Mouse (Mus musculus) adrenal gland, postnatal 25 days (tissue): ENCODE results near the gene Exoc3l2. TPM values are rescaled to one million over a fixed set of nuclear protein-coding genes. Genes with fewer than 3 reads are reported as not detected.

Experiments
- DNase-seq: peaks from one replicate; pipeline ENCODE4 v3.0.0; 2021; ENCODE audit warnings: mixed read lengths
- total RNA-seq: library from RNA; stranded (reverse); gene quantifications from 2 replicates; pipeline ENCODE4 v1.2.3, GENCODE M21; 2021

Gene Exoc3l2
- total RNA-seq, 1 experiment from 2014 or later: 38.0 TPM

DNA sequence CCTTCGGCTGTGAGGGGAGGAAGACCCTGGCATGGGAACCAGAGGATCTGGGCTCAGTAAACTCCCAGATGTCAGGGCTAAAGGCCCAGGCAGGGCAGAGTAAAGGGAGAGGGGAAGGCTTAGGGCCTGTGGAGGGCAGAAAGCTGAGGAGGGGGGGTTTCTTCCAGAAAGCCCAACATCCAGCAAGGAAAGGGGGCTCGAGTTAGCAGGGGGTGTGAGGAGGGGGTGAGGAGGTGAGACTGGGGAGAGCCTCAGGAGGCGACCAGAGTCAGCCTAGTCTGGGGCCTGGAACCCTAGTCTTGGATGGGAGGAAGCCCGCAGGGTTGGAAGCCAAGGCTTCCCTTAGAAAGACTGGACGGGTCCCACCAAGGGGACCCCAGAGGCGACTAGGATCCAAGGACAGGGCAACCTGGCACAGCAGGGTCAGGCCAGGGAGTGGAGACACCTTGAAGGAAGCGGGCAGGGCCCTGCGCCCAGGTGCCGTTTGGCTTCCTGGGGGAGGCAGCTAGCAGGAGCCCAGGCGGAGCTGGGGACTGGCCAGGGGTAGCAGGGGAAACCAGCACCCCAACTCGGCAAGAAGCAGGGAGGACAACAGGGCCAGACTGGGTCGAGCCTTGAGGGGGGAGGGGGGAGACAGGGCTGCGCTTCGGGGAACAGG, 5.6 kb upstream of the Exoc3l2 start:
- DNase-seq: peak; percentile 24

DNA sequence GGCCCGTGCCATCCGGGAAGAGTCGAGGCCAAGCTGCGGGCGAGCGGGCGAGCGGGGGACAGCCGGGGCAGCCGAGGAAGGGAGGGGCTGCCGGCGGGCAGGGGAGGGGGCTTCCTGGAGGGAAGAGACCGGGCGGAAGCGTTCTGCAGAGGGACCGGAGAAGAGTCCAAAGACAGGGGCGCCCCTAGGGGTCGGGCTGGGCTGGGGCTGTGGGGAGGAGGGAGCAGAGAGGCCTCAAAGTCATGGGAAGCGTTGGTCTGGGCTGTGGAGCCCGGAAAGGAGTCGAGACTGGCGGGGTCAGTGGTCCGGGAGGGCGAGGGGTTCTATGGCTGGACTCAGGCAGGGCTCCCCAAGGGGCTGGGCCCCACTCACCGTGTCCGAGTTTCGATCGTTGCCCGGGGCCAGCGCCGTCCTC, 5.1 kb upstream of the Exoc3l2 start:
- DNase-seq: peak; percentile 60

DNA sequence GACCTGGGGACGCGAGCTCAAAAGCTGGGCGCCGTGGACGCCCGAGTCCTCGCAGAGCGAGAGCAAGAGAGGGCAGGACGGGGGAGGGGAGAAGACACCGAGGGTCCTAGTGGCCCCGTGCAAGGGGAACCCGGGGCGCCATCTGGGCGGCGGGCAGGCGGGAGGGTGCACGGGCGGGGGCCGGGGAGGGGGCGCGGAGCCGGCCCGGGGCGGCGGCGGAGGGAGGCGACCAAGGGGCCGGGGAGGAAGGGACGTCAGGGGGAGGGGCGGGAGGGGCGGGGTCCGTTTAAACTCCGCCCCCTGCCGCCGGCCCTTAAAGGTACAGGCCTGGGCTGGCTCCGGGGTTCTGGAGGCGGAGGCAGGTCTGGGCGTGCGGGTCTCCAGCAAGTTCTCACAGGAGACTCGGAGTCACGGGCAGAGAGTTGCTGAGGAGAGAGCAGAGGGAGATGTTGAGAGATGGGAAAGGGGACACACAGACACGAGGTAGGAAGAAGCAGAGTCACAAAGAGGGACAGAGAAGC, 4.5 kb upstream of the Exoc3l2 start, which contains the start of gene Mark4:
Gene Mark4 (minus strand): TSS at position 231 of the 521 bp plus-strand sequence.
- DNase-seq: peak; percentile 85

DNA sequence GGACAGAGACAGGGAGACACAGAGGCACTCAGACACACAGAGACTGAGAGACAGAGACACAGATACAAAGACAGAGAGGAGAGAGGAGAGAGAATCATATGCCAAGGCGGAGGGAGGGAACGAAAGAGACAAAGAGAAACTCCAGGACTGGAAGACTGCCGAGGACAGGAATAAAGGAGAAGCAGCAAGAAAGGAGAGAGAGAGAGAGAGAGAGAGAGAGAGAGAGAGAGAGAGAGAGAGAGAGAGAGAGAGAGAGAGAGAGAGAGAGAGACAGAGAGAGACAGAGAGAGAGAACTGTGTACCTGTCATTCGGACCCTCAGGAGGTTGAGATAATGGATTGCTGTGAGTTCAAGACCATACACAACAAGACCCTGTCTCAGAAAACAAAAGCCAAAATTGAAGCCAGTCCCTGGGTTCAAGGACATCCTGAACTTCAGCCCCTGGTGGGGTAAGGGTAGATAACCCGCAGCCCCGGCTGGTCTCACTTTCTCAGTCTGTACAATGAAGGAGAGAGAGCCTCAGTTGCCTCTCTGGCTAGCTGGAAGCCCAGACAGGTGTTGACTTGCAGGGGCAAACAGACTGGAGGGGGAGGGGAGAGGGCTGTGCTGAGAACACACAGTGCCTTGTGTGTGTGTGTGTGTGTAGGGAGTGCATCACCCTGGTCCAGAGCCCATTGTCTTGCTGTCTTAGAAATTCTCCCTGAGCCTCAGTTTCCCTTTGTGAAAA, 3.8 kb upstream of the Exoc3l2 start:
- no peak for DNase-seq

DNA sequence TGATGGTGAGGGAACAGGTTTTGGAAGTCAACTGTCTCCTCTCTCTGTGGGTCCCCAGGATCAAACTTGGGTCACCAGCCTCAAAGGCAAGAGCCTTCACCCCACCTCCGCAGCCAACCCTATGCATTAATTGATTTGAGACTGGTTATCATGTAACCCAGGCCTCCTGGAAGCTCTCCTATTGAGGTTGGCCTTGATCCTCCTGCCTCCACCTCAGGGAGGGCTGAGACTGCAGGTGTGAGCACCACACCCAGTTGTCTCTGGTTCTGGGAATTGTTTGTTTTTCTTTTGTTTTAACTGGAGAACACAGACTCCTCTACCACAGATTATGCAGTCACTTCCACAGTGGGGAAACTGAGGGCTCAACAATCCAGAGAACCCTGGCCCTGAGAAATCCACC, 2.6 kb upstream of the Exoc3l2 start:
- DNase-seq: no peak

DNA sequence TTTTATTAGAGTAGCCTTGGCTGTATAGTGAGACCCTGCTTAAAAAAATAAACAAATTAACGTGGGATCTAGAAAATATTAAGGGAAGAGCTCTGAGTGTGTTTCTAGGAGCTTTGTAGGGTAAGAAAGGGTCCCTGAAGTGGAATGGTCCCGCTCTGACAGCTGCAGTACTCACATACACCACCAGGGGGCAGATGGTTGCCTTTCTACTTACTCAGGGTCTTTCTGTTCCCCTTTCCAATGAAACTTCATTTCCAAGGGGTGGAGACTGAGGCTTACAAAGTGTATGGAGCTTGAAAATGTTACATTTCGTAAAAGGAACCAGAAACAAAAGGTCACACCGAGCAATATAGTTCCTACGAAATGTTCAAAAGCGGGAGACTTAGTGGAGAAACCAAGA, 1.6 kb upstream of the Exoc3l2 start:
- DNase-seq: peak; percentile 76

DNA sequence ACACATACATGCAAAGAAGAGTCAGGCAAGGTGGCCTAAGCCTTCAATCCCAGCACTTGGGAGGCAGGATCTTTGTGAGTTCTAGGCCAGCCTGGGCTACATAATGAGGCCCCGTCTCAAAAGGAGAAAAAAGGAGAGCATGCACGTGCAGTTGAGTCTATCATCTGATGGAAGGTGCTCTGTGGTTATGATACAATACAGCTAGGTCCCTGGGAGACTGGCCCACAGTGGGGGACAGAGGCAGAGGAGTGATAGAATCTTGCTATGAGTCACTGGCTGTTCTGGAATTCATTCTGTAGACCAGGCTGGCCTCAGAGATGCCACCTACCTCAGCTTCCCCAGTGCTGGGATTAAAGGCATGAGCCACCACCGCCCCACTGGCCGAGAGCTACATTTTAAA, 688 bp upstream of the Exoc3l2 start:
- no peak for DNase-seq

DNA sequence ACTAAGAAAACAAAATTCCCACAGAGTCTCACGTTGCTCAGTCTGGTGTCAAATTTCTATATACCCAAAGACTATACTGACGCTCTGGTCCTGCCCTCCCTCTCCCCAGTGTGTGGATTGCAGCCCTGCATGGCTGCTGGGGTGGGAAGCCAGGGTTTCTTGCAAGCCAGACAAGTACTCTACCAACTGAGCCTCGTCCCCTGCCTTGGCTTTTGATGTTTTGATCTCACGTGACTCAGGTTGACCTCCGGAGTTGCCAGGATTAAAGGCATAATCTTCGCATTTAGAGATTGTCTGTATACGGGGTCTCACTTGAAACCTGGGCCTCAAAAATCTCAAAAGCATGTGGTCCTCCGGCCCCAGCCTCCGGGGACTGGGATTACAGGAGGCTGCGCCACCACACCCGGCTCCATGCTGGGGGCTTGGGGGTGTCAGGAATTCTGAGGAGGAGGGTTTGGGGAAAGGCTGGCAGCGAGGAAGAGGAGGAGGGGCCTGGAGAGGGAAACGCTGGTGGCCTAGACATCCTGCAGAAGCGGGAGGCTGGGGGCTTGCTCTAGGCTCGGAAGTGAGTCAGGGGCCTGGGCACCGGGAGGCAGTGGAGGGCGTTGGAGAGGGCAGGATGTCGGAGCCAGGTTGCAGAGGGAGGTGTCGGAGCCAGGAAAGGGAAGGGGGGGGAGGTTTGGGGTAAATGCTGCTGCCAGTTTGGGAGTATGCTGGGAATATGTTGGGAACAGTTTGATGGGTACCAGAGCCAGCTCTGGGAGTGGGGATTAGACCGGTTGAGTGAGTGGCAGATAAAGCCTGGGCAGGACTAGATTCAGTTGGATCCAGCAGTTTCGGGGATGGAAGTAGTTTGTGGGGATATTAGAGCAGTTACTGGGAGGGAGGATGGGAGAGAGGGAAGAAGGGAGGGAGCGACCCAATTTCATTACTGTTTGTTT, 1.5 kb downstream of the Exoc3l2 start:
- no peak for DNase-seq

DNA sequence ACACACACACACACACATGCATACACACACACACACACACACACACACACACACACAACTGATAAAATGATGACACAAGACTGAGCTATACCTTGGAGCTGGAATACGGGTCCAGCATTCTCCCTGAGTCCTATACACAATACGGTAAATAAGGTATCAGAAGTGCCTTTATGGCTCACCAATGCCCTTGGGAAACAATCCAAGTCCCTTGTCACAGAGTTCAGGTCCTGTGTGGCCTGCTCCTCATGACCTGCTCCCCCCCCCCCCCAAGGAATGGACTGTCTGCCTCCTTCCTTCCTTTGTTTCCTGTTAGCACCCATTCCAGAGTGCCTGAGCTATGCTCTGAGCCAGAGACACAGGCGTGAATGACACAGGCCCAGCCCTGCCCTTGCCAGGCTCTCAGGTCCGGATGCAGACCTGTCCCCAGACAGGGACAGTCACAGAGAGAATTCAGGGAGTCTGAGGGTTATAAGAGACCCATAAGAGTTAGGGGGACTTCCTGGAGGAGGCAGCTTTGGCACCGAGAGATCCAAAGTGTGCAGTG, 3.5 kb downstream of the Exoc3l2 start:
- DNase-seq: no peak

DNA sequence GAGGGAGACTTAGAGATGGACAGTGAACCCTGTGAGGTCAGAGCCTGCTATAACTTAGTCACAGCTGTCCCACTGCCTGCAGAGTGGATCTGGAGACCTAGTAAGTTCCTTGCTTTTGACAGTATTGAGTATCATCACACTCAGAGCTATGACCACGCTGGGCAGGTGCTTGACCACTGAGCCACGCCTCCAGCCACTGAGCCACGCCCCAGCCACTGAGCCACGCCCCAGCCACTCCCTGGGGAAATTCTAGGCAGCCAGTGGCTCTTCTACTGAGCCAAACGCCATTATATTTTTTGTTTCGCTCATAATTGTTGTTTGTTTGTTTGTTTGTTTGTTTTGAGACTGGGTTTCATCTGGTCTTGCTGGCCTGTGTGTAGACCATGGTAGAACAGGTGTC, 4.5 kb downstream of the Exoc3l2 start:
- no peak for DNase-seq

DNA sequence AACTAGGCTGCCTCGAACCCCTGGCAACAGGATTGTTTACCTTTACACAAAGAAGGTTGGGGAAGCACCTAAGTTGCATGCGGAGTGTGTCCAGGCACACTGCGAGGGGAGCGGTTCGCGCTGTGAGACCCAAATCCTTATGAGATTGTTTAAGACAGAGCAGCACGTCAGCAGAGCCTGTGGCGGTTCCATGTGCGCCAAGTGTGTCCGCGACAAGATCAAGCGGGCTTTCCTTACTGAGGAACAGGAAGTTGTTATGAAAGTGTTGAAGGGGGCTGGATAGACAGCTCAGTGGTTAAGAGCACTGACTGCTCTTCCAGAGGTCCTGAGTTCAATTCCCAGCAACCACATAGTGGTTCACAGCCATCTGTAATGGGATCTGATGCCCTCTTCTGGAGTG, 5.1 kb downstream of the Exoc3l2 start:
- DNase-seq: no peak

DNA sequence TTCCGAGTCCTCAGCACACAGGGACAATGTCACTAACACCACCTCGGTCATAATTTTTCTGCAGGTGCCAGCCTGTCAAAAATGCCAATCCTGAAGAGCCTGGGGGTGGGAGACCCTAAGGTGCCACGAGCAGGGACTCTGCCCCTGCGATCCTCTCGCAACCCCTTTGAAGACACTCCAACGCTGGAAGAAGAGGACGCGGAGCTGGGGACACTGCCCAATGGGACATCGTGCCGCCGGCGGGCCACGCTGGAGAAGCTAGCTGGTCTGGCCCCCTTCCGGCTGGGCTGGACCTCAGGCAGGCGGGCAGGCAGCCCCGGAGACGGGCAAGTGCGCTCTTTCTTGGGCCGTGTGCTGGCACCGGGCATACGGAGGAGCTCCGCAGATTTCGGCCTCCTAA, 6.3 kb downstream of the Exoc3l2 start:
- no peak for DNase-seq

DNA sequence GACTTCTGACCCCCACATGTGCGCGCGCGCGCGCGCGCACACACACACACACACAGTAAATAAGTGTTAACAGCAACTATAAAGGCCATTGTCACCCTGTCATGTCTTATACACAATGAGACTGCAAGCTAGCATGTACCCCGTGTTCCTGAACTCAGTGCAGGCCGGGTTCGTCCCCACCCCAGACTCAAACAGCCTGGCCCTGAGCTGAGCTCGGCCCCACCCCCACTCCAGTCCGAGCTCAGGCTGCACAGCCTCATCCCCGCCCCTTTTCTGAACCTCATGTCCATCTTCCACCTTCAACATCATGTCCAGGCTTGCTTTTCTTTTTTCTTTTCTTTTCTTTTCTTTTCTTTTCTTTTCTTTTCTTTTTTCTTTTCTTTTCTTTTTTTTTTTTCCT, 7.2 kb downstream of the Exoc3l2 start:
- no peak for DNase-seq

DNA sequence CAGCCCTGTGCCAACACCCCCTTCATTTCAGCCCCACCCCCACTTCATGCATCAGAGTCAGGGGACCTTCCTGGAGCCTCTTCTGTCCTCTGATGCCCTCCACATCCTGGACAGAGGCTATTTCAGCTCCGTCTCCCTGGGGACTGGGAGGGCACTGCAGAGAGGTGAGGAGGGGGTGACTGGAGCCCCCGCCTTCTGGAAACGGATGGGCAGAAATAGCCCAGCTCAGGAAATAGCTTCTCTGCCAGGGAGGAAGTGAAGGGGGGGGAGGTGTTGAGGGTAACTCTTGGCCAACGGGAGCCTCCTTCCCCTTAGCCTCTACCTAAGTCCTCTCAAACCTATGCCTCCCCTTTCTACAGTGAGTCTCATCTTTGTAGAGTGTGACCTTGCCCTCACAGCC, 9.3 kb downstream of the Exoc3l2 start:
- peak; percentile 31 for DNase-seq

DNA sequence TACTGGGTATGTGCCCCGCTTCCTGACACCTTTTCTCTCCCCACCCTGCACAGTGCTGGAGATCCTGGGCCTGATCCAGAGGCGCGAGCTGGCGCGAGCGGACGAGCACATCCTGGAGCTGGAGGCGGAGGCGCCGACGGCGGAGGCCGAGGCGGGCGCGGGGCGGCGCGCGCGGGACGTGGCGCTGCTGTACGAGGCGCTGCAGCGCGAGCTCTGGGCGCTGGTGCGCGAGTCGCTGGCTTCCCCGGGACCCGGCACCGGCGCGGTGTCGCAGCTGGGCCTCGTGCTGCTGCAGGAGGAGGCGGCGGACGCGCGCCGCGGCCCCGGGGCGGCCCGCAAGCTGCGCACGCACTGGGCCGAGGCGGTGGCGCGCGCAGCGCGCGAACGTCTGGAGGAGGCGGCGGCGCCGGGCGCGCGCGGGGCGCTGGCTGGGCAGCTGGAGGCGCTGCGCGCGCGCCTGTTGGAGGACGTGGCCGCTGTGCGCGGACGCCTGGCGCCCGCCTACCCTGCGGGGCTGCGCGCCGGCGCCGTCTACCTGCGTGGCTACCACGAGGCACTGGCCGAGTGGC, 10.8 kb downstream of the Exoc3l2 start:
- peak; percentile 88 for DNase-seq

DNA sequence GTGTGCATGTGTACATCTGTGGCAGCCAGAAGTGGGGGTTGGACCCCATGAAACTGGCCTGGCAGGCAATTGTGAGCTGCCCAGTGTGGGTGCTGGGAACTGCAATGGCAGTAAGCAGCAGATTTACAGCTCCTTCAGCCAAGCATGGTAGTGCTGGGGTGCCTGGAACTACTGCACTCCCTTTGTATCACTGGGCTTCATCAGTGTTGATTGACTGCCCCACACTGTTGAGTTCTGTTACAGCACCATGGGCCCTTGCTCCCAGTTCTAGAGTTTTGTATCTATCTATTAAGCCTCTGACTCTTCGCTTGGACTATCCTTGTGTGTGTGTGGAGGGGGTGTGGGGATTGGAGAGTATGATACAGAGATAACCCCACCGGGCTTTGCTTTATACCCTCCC, 14.0 kb downstream of the Exoc3l2 start:
- DNase-seq: no peak

DNA sequence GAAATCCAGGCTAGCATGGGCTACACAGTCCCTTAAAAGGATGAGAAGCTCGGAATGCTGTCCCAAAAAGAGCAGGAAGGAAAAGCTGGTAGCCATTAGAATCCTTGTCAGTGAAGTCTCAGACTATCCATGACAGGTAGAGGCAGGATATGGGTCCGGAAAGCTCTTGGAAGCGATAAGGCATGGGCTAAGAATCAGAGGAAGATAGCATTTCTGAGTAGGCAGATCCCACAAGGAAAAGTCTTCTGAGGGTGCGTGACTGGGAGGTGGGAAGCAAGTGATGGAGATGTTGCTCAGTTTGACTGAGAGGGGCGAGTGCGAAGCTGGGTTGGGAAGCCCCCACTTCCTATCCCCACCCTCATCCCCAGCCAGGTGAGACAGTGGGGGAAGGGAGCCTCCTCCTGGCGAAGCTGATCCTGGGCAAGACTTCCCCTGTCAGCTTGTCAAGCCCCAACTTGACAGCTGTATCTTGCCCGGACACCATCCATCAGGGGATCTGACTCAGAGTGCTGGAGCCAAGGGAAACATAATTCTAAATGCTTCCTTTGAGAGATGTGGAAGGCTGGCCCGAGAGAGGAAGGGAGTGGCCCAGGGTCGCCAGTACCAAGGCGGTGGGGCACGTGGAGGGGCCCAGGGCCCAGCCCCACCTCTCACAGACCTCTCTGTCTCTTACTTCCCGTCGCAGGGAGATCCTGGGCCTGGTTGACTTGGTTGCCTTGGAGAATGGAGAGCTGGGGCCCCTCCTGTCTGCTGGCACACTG, 14.7 kb downstream of the Exoc3l2 start:
- peak; percentile 42 for DNase-seq

DNA sequence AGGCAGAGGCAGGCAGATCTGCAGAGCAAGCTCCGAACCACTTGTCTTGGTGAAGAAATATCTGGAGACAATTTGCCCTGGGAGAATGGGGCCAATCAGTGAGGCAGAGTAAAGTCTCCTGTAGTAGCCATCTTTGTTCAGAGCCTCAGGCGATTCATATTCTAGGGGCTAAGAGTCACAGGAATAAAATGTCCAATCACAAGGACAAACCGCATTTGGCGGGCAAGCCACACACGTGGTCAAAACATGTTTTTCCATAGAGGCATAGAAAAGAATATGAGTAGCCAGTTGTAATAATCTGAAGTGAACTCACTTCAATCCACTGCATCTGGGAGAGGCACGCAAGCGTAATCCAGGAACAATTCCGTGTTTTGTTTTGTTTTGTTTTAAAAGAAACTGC, 20.1 kb downstream of the Exoc3l2 start:
- no peak for DNase-seq

DNA sequence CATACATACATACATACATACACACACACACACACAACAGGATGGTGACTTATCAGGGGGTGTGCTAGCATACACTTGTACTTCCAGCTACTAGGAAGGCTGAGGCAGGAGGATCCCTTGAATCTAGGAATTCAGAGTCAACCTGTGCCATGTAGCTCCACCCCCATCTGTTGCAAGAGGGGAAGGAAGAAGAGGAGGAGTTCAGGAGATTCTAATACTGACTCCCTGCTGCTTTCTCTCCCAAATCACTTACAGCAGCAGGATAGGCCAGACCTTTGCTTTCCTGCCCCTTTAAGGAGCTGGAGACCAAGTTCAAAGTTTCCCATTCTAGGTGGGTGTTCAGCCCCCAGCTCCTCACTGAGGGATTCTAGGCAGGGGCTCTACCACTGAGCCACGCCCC, 22.4 kb downstream of the Exoc3l2 start:
- DNase-seq: no peak

DNA sequence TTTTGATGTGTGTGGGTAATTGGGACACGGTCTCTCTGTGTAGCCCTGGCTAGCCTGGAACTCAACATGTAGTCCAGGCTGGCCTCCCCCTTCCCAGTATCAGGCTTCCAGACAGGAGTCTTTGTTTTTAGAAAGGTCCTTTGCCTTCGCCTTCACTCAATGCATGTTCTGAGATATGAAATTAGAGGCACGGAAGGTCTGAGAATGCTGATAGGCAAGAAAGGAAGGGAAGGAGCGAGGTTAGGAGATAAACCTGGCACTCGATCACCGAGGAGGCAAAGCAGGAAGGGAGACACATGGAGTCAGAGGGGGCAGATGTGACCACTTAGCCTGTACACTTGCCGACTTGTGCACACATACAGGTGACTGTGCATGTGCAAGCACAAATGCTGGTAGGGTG, 23.4 kb downstream of the Exoc3l2 start:
- no peak for DNase-seq

DNA sequence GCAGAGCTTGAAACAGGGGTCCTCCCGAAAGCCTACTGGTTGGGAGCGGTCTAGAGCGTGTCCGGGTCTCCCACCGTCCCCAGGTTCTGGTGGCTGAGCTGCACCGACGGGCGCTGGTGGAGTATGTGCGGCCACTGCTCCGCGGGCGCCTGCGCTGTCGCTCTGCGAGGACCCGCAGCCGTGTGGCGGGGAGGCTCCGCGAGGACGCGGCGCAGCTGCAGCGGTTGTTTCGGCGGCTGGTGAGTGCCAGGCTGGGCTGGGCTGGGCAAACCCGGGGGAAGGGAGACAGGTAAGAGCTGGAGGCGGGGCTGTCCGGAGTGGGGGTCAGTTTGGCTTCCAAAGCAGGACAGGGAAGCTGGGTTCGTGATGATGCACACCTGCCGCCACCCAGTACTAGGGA, 26.4 kb downstream of the Exoc3l2 start:
- DNase-seq: no peak
